Mouse (Mus musculus): ENCODE measurements around the gene Cacnb2. TPM values are rescaled to one million over a fixed set of nuclear protein-coding genes. Genes with fewer than 3 reads are reported as not detected.

Gene Cacnb2
- polyA plus RNA-seq, 1 experiment from 2014 or later: 1.2 TPM

GRCm38 (mm10) chr2:14989350-14989749 is 386.5 kb downstream of the Cacnb2 start:
- DNase-seq (ENCODE audit: low spot score) (no peak), ATAC-seq (replicated peaks; ENCODE audit: low FRiP score, low read depth) (no peak)
- Histone ChIP-seq H3K27me3 (ENCODE audit: insufficient read depth, low read length) (no peaks in the 10 kb centered on the region), H3K4me2 (ENCODE audit: low read length) (no peak overlapping the region), H3K36me3 (ENCODE audit: insufficient read depth, low read length) (no peaks in the 10 kb centered on the region), H3K4me3 (replicated peaks; ENCODE audit: low read depth, low read length) (no peak overlapping the region), H3K9ac (ENCODE audit: low read depth, low read length) (no peak overlapping the region), H3K27ac (no peak overlapping the region), H3K4me1 (replicated peaks; ENCODE audit: insufficient read depth, low read length) (no peaks in the 10 kb centered on the region), H3K9me3 (replicated peaks; ENCODE audit: low read length) (no peaks in the 10 kb centered on the region)
- 88% methylated on average over 4 of the region's 4 CpGs for WGBS
- no peak for TF ChIP-seq CTCF (IDR thresholded peaks at IDR 0.05; ENCODE audit: low read depth)

GRCm38 (mm10) chr2:14992531-14992930 is 389.6 kb downstream of the Cacnb2 start:
- no peak for ATAC-seq (replicated peaks; ENCODE audit: low FRiP score, low read depth)
- DNase-seq (ENCODE audit: low spot score): no peak
- no peaks in the 10 kb centered on the region for H3K27me3 ChIP-seq (ENCODE audit: insufficient read depth, low read length)
- no peaks in the 10 kb centered on the region for H3K9me3 ChIP-seq (replicated peaks; ENCODE audit: low read length)
- H3K4me2 ChIP-seq (ENCODE audit: low read length): no peak overlapping the region
- no peaks in the 10 kb centered on the region for H3K4me1 ChIP-seq (replicated peaks; ENCODE audit: insufficient read depth, low read length)
- no peak for TF ChIP-seq CTCF (IDR thresholded peaks at IDR 0.05; ENCODE audit: low read depth)
- H3K27ac ChIP-seq: no peak overlapping the region
- H3K36me3 ChIP-seq (ENCODE audit: insufficient read depth, low read length): 0 out of 2 replicates have a peak, but pooled peaks cover 5% of the 10 kb centered on the region
- no peak overlapping the region for H3K4me3 ChIP-seq (replicated peaks; ENCODE audit: low read depth, low read length)
- WGBS: 83% methylated on average over 4 of the region's 4 CpGs
- H3K9ac ChIP-seq (ENCODE audit: low read depth, low read length): no peak overlapping the region

GRCm38 (mm10) chr2:14996036-14996435 is 393.1 kb downstream of the Cacnb2 start:
- Histone ChIP-seq H3K4me1 (replicated peaks; ENCODE audit: insufficient read depth, low read length) (no peaks in the 10 kb centered on the region), H3K4me2 (ENCODE audit: low read length) (no peak overlapping the region), H3K27me3 (ENCODE audit: insufficient read depth, low read length) (no peaks in the 10 kb centered on the region), H3K9me3 (replicated peaks; ENCODE audit: low read length) (no peaks in the 10 kb centered on the region), H3K36me3 (ENCODE audit: insufficient read depth, low read length) (0 out of 2 replicates have a peak, but pooled peaks cover 5% of the 10 kb centered on the region), H3K27ac (no peak overlapping the region), H3K4me3 (replicated peaks; ENCODE audit: low read depth, low read length) (no peak overlapping the region), H3K9ac (ENCODE audit: low read depth, low read length) (no peak overlapping the region)
- ATAC-seq (replicated peaks; ENCODE audit: low FRiP score, low read depth): no peak
- no peak for DNase-seq (ENCODE audit: low spot score)
- WGBS: 84% methylated on average over 4 of the region's 4 CpGs
- TF ChIP-seq CTCF (IDR thresholded peaks at IDR 0.05; ENCODE audit: low read depth): no peak

GRCm38 (mm10) chr2:14997836-14998235 is 394.9 kb downstream of the Cacnb2 start:
- WGBS: 84% methylated on average over 5 of the region's 5 CpGs
- Histone ChIP-seq H3K27ac (no peak overlapping the region), H3K27me3 (ENCODE audit: insufficient read depth, low read length) (no peaks in the 10 kb centered on the region), H3K9ac (ENCODE audit: low read depth, low read length) (no peak overlapping the region), H3K4me2 (ENCODE audit: low read length) (no peak overlapping the region), H3K4me3 (replicated peaks; ENCODE audit: low read depth, low read length) (no peak overlapping the region), H3K4me1 (replicated peaks; ENCODE audit: insufficient read depth, low read length) (no peaks in the 10 kb centered on the region), H3K36me3 (ENCODE audit: insufficient read depth, low read length) (0 out of 2 replicates have a peak, but pooled peaks cover 5% of the 10 kb centered on the region), H3K9me3 (replicated peaks; ENCODE audit: low read length) (no peaks in the 10 kb centered on the region)
- no peak for TF ChIP-seq CTCF (IDR thresholded peaks at IDR 0.05; ENCODE audit: low read depth)
- DNase-seq (ENCODE audit: low spot score): no peak
- no peak for ATAC-seq (replicated peaks; ENCODE audit: low FRiP score, low read depth)

- no peaks in the 10 kb centered on the region for H3K4me1 ChIP-seq (replicated peaks; ENCODE audit: insufficient read depth, low read length)
- DNase-seq (ENCODE audit: low spot score) (no peak), ATAC-seq (replicated peaks; ENCODE audit: low FRiP score, low read depth) (no peak)
- H3K27me3 ChIP-seq (ENCODE audit: insufficient read depth, low read length): no peaks in the 10 kb centered on the region
- no peak for TF ChIP-seq CTCF (IDR thresholded peaks at IDR 0.05; ENCODE audit: low read depth)
- no peaks in the 10 kb centered on the region for H3K36me3 ChIP-seq (ENCODE audit: insufficient read depth, low read length)
- H3K9ac ChIP-seq (ENCODE audit: low read depth, low read length): no peak overlapping the region
- H3K9me3 ChIP-seq (replicated peaks; ENCODE audit: low read length): no peaks in the 10 kb centered on the region
- WGBS: 80% methylated on average over 3 of the region's 3 CpGs
- H3K27ac ChIP-seq: no peak overlapping the region
- no peak overlapping the region for H3K4me2 ChIP-seq (ENCODE audit: low read length)
- H3K4me3 ChIP-seq (replicated peaks; ENCODE audit: low read depth, low read length): no peak overlapping the region
These were observed 404.6 kb downstream of the Cacnb2 start for GRCm38 (mm10) chr2:15007531-15007930.

GRCm38 (mm10) chr2:15008072-15008471 is 405.2 kb downstream of the Cacnb2 start:
- Histone ChIP-seq H3K9me3 (replicated peaks; ENCODE audit: low read length) (no peaks in the 10 kb centered on the region), H3K4me1 (replicated peaks; ENCODE audit: insufficient read depth, low read length) (no peaks in the 10 kb centered on the region), H3K36me3 (ENCODE audit: insufficient read depth, low read length) (no peaks in the 10 kb centered on the region), H3K27me3 (ENCODE audit: insufficient read depth, low read length) (no peaks in the 10 kb centered on the region), H3K4me3 (replicated peaks; ENCODE audit: low read depth, low read length) (no peak overlapping the region), H3K9ac (ENCODE audit: low read depth, low read length) (no peak overlapping the region), H3K27ac (no peak overlapping the region), H3K4me2 (ENCODE audit: low read length) (no peak overlapping the region)
- WGBS: 94% methylated on average over 1 of the region's 1 CpGs
- TF ChIP-seq CTCF (IDR thresholded peaks at IDR 0.05; ENCODE audit: low read depth): no peak
- no peak for DNase-seq (ENCODE audit: low spot score)
- no peak for ATAC-seq (replicated peaks; ENCODE audit: low FRiP score, low read depth)

- H3K9ac ChIP-seq (ENCODE audit: low read depth, low read length): no peak overlapping the region
- DNase-seq (ENCODE audit: low spot score) (no peak), ATAC-seq (replicated peaks; ENCODE audit: low FRiP score, low read depth) (no peak)
- no peak for TF ChIP-seq CTCF (IDR thresholded peaks at IDR 0.05; ENCODE audit: low read depth)
- H3K27ac ChIP-seq: no peak overlapping the region
- H3K27me3 ChIP-seq (ENCODE audit: insufficient read depth, low read length): no peaks in the 10 kb centered on the region
- 0 out of 2 replicates have a peak, but pooled peaks cover 6% of the 10 kb centered on the region for H3K36me3 ChIP-seq (ENCODE audit: insufficient read depth, low read length)
- H3K4me2 ChIP-seq (ENCODE audit: low read length): no peak overlapping the region
- 83% methylated on average over 3 of the region's 3 CpGs for WGBS
- no peak overlapping the region for H3K4me3 ChIP-seq (replicated peaks; ENCODE audit: low read depth, low read length)
- H3K9me3 ChIP-seq (replicated peaks; ENCODE audit: low read length): no peaks in the 10 kb centered on the region
- no peaks in the 10 kb centered on the region for H3K4me1 ChIP-seq (replicated peaks; ENCODE audit: insufficient read depth, low read length)
These were observed 423.9 kb downstream of the Cacnb2 start for GRCm38 (mm10) chr2:15026817-15027216.
